Mouse (Mus musculus) brain, embryonic 14.5 days (tissue): ENCODE data around the gene Nceh1.

Experiments
- CTCF ChIP-seq: fragments of 200-500 bp; IDR thresholded peaks from 2 replicates; pipeline ENCODE4 v1.5.1; 2012; ENCODE audit warnings: inconsistent platforms, mild to moderate bottlenecking, moderate library complexity, borderline replicate concordance; ENCODE audit not compliant: insufficient read depth, insufficient read length; ENCODE audit errors: extremely low read depth
- POLR2A ChIP-seq: fragments of 200-500 bp; IDR thresholded peaks from 2 replicates; pipeline ENCODE4 v1.6.1; 2012; ENCODE audit warnings: mild to moderate bottlenecking, inconsistent platforms, borderline replicate concordance; ENCODE audit not compliant: poor library complexity, insufficient read depth, insufficient read length, severe bottlenecking; ENCODE audit errors: extremely low read depth

DNA sequence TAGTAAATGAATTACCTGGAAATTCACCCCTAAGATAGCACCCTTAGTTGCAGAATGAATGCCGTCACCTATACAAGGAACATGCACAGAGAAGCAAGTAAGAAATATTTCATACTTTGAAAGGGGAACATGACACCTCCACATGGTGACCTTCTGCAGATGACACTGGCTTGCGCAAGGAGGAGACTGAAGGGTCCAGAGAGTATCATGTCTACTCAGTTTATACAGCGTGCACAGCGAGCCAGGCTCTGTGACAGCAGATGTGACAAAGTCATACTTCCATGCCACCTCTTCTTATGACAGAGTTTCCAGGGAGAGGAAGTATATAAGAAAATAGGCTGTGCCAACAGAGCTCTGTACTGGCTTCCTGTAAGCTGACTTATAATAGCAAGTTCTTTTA is 128.7 kb downstream of the Nceh1 start:
- no peak for TF ChIP-seq CTCF
- no peak for TF ChIP-seq POLR2A
